Mouse (Mus musculus) heart, embryonic 13.5 days (tissue): ENCODE data around the gene Btnl2. TPM values are rescaled to one million over a fixed set of nuclear protein-coding genes. Genes with fewer than 3 reads are reported as not detected.

ENCODE experiments used
- ATAC-seq: fragments of 200-750 bp; cut with Nextera tagmentation; 2 replicates; pipeline ENCODE4 v1.8.0; 2017; ENCODE audit warnings: moderate TSS enrichment; ENCODE audit not compliant: insufficient number of reproducible peaks, low FRiP score, low TSS enrichment; ENCODE audit errors: extremely low read depth
- H3K27ac ChIP-seq: fragments of 300-500 bp; sonication (generic); replicated peaks from 2 replicates; pipeline ENCODE4 v1.5.1; 2015; ENCODE audit warnings: moderate library complexity, mild to moderate bottlenecking, inconsistent platforms
- H3K27me3 ChIP-seq: fragments of 300-500 bp; sonication (generic); replicated peaks from 2 replicates; pipeline ENCODE4 v1.6.1; 2015; ENCODE audit warnings: mild to moderate bottlenecking, inconsistent platforms
- H3K36me3 ChIP-seq: fragments of 300-500 bp; sonication (generic); 2 replicates; pipeline ENCODE4 v1.6.1; 2015; ENCODE audit warnings: mild to moderate bottlenecking, inconsistent platforms
- H3K4me1 ChIP-seq: fragments of 300-500 bp; sonication (generic); 2 replicates; pipeline ENCODE4 v1.6.1; 2015; ENCODE audit warnings: inconsistent platforms
- H3K4me2 ChIP-seq: fragments of 300-500 bp; sonication (generic); 2 replicates; pipeline ENCODE4 v1.6.1; 2015; ENCODE audit warnings: inconsistent platforms, mild to moderate bottlenecking, moderate library complexity
- H3K4me3 ChIP-seq: fragments of 300-500 bp; sonication (generic); 2 replicates; pipeline ENCODE4 v1.5.1; 2015; ENCODE audit warnings: moderate library complexity, mild to moderate bottlenecking, inconsistent platforms
- H3K9ac ChIP-seq: fragments of 300-500 bp; sonication (generic); 2 replicates; pipeline ENCODE4 v1.6.1; 2015; ENCODE audit warnings: inconsistent platforms, mild to moderate bottlenecking, moderate library complexity
- H3K9me3 ChIP-seq: fragments of 300-500 bp; sonication (generic); 2 replicates; pipeline ENCODE4 v1.6.1; 2016; ENCODE audit warnings: inconsistent platforms
- WGBS: fragments of 180-500 bp; shearing (Covaris S2); methylation state at CpG from one replicate; pipeline ENCODE4 v1.1.7; 2015; ENCODE audit warnings: mixed read lengths; 5-methylcytosine and 5-hydroxymethylcytosine counted together
- polyA plus RNA-seq: library from polyadenylated mRNA; unstranded; fragments of >200 nt; fragmentation: Nextera tagmentation; extraction: Ambion mirVana; gene quantifications from 2 replicates; pipeline ENCODE4 v1.2.1, GENCODE M21; 2015

Btnl2 gene
- polyA plus RNA-seq, 1 experiment from 2014 or later, result not detected

DNA sequence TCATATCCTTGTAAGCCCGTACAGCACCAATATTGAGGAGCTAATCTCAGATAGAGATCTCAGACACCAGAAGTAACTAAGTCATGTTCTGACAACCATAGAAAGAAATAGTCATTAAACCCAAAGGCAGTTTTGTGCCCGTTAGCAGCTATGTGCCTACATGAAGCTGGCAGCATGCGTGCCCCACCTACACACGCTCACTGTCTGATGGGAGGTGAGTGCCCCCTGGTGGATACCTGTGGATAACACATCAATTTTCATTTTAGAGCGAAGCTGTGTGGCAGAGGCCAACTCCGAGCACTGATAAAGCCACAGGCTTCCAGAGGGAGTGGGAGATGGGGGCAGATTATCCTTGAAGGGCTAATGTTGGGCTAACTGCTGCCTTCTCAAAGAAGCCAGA, 56.5 kb downstream of the Btnl2 start:
- ATAC-seq, result no peak
- Histone ChIP-seq H3K4me3 (no peak overlapping the region), H3K27ac (no peak overlapping the region), H3K4me2 (no peak overlapping the region), H3K4me1 (no peaks in the 10 kb centered on the region), H3K9me3 (no peaks in the 10 kb centered on the region), H3K9ac (no peak overlapping the region), H3K27me3 (peaks cover 38% of the 10 kb centered on the region), H3K36me3 (no peaks in the 10 kb centered on the region)
- 17% methylated on average over 6 of the region's 6 CpGs for WGBS

Other genes with a start within 250 kb of the Btnl2 start
- 6.0 TPM in 2 replicates for gene H2-DMa, start 235.3 kb upstream of the Btnl2 start, polyA plus RNA-seq
- 69.0 and 70.0 TPM in 2 replicates for gene Brd2, start 232.2 kb upstream of the Btnl2 start, polyA plus RNA-seq
- 0.15 and 0.20 TPM in 2 replicates for gene H2-DMb2, start 211.5 kb upstream of the Btnl2 start, polyA plus RNA-seq
- 0.24 and 0.27 TPM in 2 replicates for gene H2-DMb1, start 201.8 kb upstream of the Btnl2 start, polyA plus RNA-seq
- 1.4 and 1.6 TPM in 2 replicates for gene Tap1, start 167.3 kb upstream of the Btnl2 start, polyA plus RNA-seq
- 1.7 and 2.1 TPM in 2 replicates for gene Psmb9, start 167.1 kb upstream of the Btnl2 start, polyA plus RNA-seq
- 3.2 and 4.3 TPM in 2 replicates for gene Psmb8, start 157.1 kb upstream of the Btnl2 start, polyA plus RNA-seq
- 1.8 and 2.1 TPM in 2 replicates for gene Tap2, start 151.3 kb upstream of the Btnl2 start, polyA plus RNA-seq
- not detected in 2 replicates for gene H2-Ob, start 115.9 kb upstream of the Btnl2 start, polyA plus RNA-seq
- gene H2-Ab1, start 97.1 kb upstream of the Btnl2 start, polyA plus RNA-seq, result 13.0 TPM in 2 replicates
- 0.80 and 1.4 TPM in 2 replicates for gene H2-Aa, start 67.0 kb upstream of the Btnl2 start, polyA plus RNA-seq
- gene H2-Eb1, start 49.0 kb upstream of the Btnl2 start, polyA plus RNA-seq, result 2.4 and 3.1 TPM in 2 replicates
- gene H2-Eb2, start 29.2 kb upstream of the Btnl2 start, polyA plus RNA-seq, result not detected in 2 replicates
- not detected in 2 replicates for gene Btnl1, start 22.3 kb downstream of the Btnl2 start, polyA plus RNA-seq
- 0.19 TPM in 1 of 2 replicates, not detected in the other for gene BC051142, start 44.0 kb downstream of the Btnl2 start, polyA plus RNA-seq
- gene Btnl4, start 122.5 kb downstream of the Btnl2 start, polyA plus RNA-seq, result not detected in 2 replicates
- not detected in 2 replicates for gene Btnl6, start 162.5 kb downstream of the Btnl2 start, polyA plus RNA-seq
- gene Notch4, start 209.4 kb downstream of the Btnl2 start, polyA plus RNA-seq, result 5.5 and 7.0 TPM in 2 replicates
- gene Gpsm3, start 235.0 kb downstream of the Btnl2 start, polyA plus RNA-seq, result 6.8 and 7.0 TPM in 2 replicates
- 7.0 and 7.3 TPM in 2 replicates for gene Pbx2, start 236.4 kb downstream of the Btnl2 start, polyA plus RNA-seq
- 3.7 and 4.0 TPM in 2 replicates for gene Ager, start 243.0 kb downstream of the Btnl2 start, polyA plus RNA-seq
- 106 and 120 TPM in 2 replicates for gene Rnf5, start 248.9 kb downstream of the Btnl2 start, polyA plus RNA-seq
- gene Agpat1, start 249.4 kb downstream of the Btnl2 start, polyA plus RNA-seq, result 53.6 and 54.2 TPM in 2 replicates